Mouse (Mus musculus): ENCODE results near the gene Dph1. TPM values are rescaled to one million over a fixed set of nuclear protein-coding genes. Genes with fewer than 3 reads are reported as not detected.

The Dph1 gene
- polyA plus RNA-seq, 1 experiment from 2014 or later = 26.3 TPM

- Histone ChIP-seq H3K4me3 (replicated peaks; ENCODE audit: low read depth, low read length) (0 out of 2 replicates have a peak overlapping the region, but pooled peaks have one; percentile 63), H3K27me3 (ENCODE audit: insufficient read depth, low read length) (0 out of 2 replicates have a peak, but pooled peaks cover 4% of the 10 kb centered on the region), H3K9me3 (replicated peaks; ENCODE audit: low read length) (no peaks in the 10 kb centered on the region), H3K9ac (ENCODE audit: low read depth, low read length) (no peak overlapping the region), H3K27ac (0 out of 2 replicates have a peak overlapping the region, but pooled peaks have one; percentile 66), H3K4me1 (replicated peaks; ENCODE audit: insufficient read depth, low read length) (peaks cover 31% of the 10 kb centered on the region), H3K4me2 (ENCODE audit: low read length) (peak overlapping the region; percentile 80), H3K36me3 (ENCODE audit: insufficient read depth, low read length) (peaks cover 25% of the 10 kb centered on the region; the same call in 1 of the 2 replicates)
- no peak for TF ChIP-seq CTCF (IDR thresholded peaks at IDR 0.05; ENCODE audit: low read depth)
- DNase-seq (ENCODE audit: low spot score) (no peak), ATAC-seq (replicated peaks; ENCODE audit: low FRiP score, low read depth) (no peak)
- WGBS = 51% methylated on average over 2 of the region's 2 CpGs
Measured at GRCm38 (mm10) chr11:75164051-75164450, 27.0 kb downstream of the Dph1 start.

- Histone ChIP-seq H3K4me2 (ENCODE audit: low read length) (peak overlapping the region; percentile 15; the same call in 1 of the 2 replicates), H3K4me3 (replicated peaks; ENCODE audit: low read depth, low read length) (0 out of 2 replicates have a peak overlapping the region, but pooled peaks have one; percentile 2), H3K36me3 (ENCODE audit: insufficient read depth, low read length) (peaks cover 25% of the 10 kb centered on the region; the same call in 1 of the 2 replicates), H3K9ac (ENCODE audit: low read depth, low read length) (0 out of 2 replicates have a peak overlapping the region, but pooled peaks have one; percentile 1), H3K4me1 (replicated peaks; ENCODE audit: insufficient read depth, low read length) (peaks cover 30% of the 10 kb centered on the region), H3K27ac (peak overlapping the region; percentile 66), H3K27me3 (ENCODE audit: insufficient read depth, low read length) (0 out of 2 replicates have a peak, but pooled peaks cover 4% of the 10 kb centered on the region), H3K9me3 (replicated peaks; ENCODE audit: low read length) (no peaks in the 10 kb centered on the region)
- no peak for ATAC-seq (replicated peaks; ENCODE audit: low FRiP score, low read depth)
- 51% methylated on average over 6 of the region's 6 CpGs for WGBS
- TF ChIP-seq CTCF (IDR thresholded peaks at IDR 0.05; ENCODE audit: low read depth) = no peak
- no peak for DNase-seq (ENCODE audit: low spot score)
Measured at GRCm38 (mm10) chr11:75163379-75163778, 27.7 kb downstream of the Dph1 start.

GRCm38 (mm10) chr11:75162591-75163080 lies 28.4 kb downstream of the Dph1 start:
- 71% methylated on average over 12 of the region's 12 CpGs for WGBS
- no peak for TF ChIP-seq CTCF (IDR thresholded peaks at IDR 0.05; ENCODE audit: low read depth)

GRCm38 (mm10) chr11:75161417-75162008 lies 29.5 kb downstream of the Dph1 start:
- H3K9ac ChIP-seq (ENCODE audit: low read depth, low read length) = no peak overlapping the region
- H3K4me1 ChIP-seq (replicated peaks; ENCODE audit: insufficient read depth, low read length) = peaks cover 20% of the 10 kb centered on the region
- DNase-seq (ENCODE audit: low spot score) (no peak), ATAC-seq (replicated peaks; ENCODE audit: low FRiP score, low read depth) (no peak)
- TF ChIP-seq CTCF (IDR thresholded peaks at IDR 0.05; ENCODE audit: low read depth) = no peak
- 53% methylated on average over 4 of the region's 4 CpGs for WGBS
- no peak overlapping the region for H3K4me3 ChIP-seq (replicated peaks; ENCODE audit: low read depth, low read length)
- peak overlapping the region; percentile 66 for H3K27ac ChIP-seq
- no peaks in the 10 kb centered on the region for H3K9me3 ChIP-seq (replicated peaks; ENCODE audit: low read length)
- H3K36me3 ChIP-seq (ENCODE audit: insufficient read depth, low read length) = peaks cover 25% of the 10 kb centered on the region; the same call in 1 of the 2 replicates
- H3K4me2 ChIP-seq (ENCODE audit: low read length) = no peak overlapping the region
- 0 out of 2 replicates have a peak, but pooled peaks cover 4% of the 10 kb centered on the region for H3K27me3 ChIP-seq (ENCODE audit: insufficient read depth, low read length)

More at GRCm38 (mm10) chr11:75162591-75163080, 28.4 kb downstream of the Dph1 start:
- H3K4me3 ChIP-seq (replicated peaks; ENCODE audit: low read depth, low read length) = no peak overlapping the region
- peaks cover 26% of the 10 kb centered on the region for H3K4me1 ChIP-seq (replicated peaks; ENCODE audit: insufficient read depth, low read length)
- 0 out of 2 replicates have a peak overlapping the region, but pooled peaks have one; percentile 1 for H3K9ac ChIP-seq (ENCODE audit: low read depth, low read length)
- H3K9me3 ChIP-seq (replicated peaks; ENCODE audit: low read length) = no peaks in the 10 kb centered on the region
- ATAC-seq (replicated peaks; ENCODE audit: low FRiP score, low read depth) (no peak), DNase-seq (ENCODE audit: low spot score) (no peak)
- 0 out of 2 replicates have a peak, but pooled peaks cover 4% of the 10 kb centered on the region for H3K27me3 ChIP-seq (ENCODE audit: insufficient read depth, low read length)
- peak overlapping the region; percentile 15; the same call in 1 of the 2 replicates for H3K4me2 ChIP-seq (ENCODE audit: low read length)
- H3K36me3 ChIP-seq (ENCODE audit: insufficient read depth, low read length) = peaks cover 25% of the 10 kb centered on the region; the same call in 1 of the 2 replicates
- peak overlapping the region; percentile 66 for H3K27ac ChIP-seq

- no peak for TF ChIP-seq CTCF (IDR thresholded peaks at IDR 0.05; ENCODE audit: low read depth)
- no peak for DNase-seq (ENCODE audit: low spot score)
- Histone ChIP-seq H3K27me3 (ENCODE audit: insufficient read depth, low read length) (no peaks in the 10 kb centered on the region), H3K9ac (ENCODE audit: low read depth, low read length) (no peak overlapping the region), H3K9me3 (replicated peaks; ENCODE audit: low read length) (no peaks in the 10 kb centered on the region), H3K36me3 (ENCODE audit: insufficient read depth, low read length) (peaks cover 25% of the 10 kb centered on the region; the same call in 1 of the 2 replicates), H3K4me3 (replicated peaks; ENCODE audit: low read depth, low read length) (no peak overlapping the region), H3K4me2 (ENCODE audit: low read length) (no peak overlapping the region), H3K4me1 (replicated peaks; ENCODE audit: insufficient read depth, low read length) (peaks cover 20% of the 10 kb centered on the region), H3K27ac (peak overlapping the region; percentile 66; the same call in 1 of the 2 replicates)
- no peak for ATAC-seq (replicated peaks; ENCODE audit: low FRiP score, low read depth)
- WGBS = 70% methylated on average over 7 of the region's 7 CpGs
Measured at GRCm38 (mm10) chr11:75160954-75161353, 30.1 kb downstream of the Dph1 start.

GRCm38 (mm10) chr11:75159564-75159963 lies 31.5 kb downstream of the Dph1 start:
- no peak overlapping the region for H3K4me3 ChIP-seq (replicated peaks; ENCODE audit: low read depth, low read length)
- no peak overlapping the region for H3K4me2 ChIP-seq (ENCODE audit: low read length)
- no peaks in the 10 kb centered on the region for H3K27me3 ChIP-seq (ENCODE audit: insufficient read depth, low read length)
- no peak overlapping the region for H3K9ac ChIP-seq (ENCODE audit: low read depth, low read length)
- peak overlapping the region; percentile 71 for H3K27ac ChIP-seq
- H3K36me3 ChIP-seq (ENCODE audit: insufficient read depth, low read length) = peaks cover 18% of the 10 kb centered on the region; the same call in 1 of the 2 replicates
- peaks cover 14% of the 10 kb centered on the region for H3K4me1 ChIP-seq (replicated peaks; ENCODE audit: insufficient read depth, low read length)
- 56% methylated on average over 2 of the region's 2 CpGs for WGBS
- H3K9me3 ChIP-seq (replicated peaks; ENCODE audit: low read length) = no peaks in the 10 kb centered on the region
- DNase-seq (ENCODE audit: low spot score) (no peak), ATAC-seq (replicated peaks; ENCODE audit: low FRiP score, low read depth) (no peak; the same call in 1 of the 2 replicates)
- peak; percentile 66 for TF ChIP-seq CTCF (IDR thresholded peaks at IDR 0.05; ENCODE audit: low read depth)

All from kidney, postnatal 0 days (tissue).